Mouse (Mus musculus): ENCODE measurements at regions not wholly inside any gene's neighbourhood (a gene's known extent, or its start where the extent isn't known, plus 50 kb on each side); places are given as distances from the start of the nearest gene placed in this dataset.
A peak's percentile ranks its signal among the peaks of the same experiment; 100 is the strongest.

DNA sequence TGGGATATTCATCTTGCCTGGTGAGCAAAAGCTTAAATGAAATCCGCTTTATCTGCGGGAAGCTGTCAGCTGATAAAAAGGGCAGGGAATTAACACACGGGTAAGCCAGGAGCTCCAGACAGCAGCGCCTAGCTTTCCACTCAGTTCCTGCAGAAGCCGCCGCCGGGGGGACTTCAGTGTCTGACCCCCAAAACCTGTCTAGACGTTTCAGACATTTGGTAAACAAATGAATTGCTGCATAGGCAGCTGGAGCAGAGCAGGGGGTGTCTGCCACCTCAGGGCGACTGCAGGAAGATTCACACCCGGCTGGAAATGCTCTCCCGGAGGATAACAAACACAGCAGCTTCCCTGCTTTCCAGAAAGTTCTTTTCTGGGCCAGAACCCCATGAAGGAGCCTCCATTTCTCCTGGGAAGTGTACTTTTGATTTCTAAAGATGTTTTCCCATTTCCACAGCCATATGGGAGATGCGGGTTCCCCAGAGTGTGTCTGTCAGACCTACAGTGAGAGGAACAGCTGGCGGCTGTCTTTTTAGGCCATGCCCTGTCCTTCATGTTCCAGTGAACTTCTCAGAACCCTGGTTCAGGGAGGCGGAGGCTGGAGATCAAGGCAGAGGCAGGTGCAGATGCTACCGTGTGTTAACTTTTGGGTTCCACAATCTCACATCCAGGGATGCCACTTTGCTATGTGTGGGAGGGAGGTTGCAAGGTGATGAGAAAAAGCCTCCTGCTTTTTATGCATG is 58.7 kb upstream of the Pmepa1 start:
- DNase-seq (ENCODE audit: low read depth, low spot score): no peak

DNA sequence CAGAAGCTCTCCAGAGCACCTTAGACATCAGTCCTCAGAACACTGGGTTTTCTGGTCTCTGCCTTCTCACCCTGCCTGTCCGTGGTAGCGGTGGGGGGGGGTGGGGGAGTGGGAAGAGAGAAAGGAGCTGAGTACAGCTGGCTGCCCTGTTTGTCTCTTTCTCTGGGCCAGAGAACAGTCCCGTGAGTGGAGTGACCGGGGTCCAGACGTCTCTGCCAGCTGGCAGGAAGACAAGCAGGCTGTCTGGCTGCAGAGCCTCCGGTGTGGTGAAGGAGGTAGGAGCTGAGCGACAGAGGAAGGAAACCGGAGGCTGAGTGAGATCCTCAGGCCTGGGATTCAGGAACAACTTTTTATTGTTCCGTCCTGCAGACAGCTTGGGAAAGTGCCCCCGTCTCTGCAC is 59.5 kb upstream of the Pmepa1 start:
- no peak for DNase-seq (ENCODE audit: low read depth, low spot score)

DNA sequence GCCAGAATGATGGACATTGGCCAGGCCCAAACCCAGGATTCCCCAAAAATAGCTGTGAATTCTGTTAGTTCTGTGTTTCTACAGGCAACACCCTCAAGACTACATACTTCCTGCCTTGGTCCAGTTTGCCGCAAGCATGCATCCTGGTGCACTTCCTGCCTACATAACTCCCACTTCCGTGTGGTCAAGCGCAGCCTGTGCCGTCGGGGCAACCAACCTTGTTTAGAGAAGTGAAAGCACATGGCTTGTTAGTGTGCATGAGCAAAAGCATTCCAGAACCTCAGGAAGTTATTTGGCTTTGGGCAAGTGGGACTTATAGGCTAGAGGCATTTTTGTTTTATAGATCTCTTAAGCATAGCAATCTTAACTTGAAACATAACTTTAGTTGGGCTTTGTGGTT is 61.3 kb upstream of the Pmepa1 start:
- peak; percentile 50 for DNase-seq (ENCODE audit: low read depth, low spot score)

DNA sequence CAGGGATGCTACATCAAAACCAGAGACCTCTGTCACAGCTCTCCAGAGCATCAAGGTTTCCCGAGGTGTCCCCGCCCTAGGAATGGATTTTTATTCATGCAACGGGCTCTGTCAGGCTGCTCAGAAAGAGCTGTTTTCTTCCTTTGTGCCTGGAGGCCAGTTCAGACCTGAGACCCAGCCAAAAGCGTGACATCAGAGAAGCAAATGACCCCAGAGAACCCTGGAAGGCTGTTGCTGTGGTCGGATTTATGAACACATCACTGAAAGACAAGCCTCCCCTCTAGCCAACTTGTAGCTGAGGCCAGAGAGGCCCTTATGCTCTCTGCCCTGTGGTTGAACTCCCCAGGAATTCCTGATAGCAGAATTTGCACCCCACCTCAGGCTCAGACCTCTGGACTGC is 62.3 kb upstream of the Pmepa1 start:
- no peak for DNase-seq (ENCODE audit: low read depth, low spot score)

DNA sequence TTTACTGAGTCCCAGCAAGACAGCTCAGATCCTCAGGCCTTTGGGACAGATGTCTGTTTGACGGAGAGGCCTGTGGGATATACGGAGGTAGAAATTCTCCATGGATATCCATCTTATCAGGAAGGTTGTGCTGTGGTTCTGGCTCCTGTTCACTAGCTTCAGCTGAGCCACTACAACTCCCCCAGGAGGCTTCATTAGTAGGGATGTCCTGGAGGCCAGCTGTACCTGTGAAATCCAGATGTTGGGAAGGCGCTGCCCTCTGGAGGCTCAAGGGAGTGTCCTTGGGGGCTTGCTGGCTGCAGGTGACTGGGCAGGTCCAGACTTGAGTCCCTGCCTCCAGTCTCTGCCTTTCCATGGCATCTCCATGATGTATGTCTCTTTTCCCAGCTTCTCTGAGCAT is 62.9 kb upstream of the Pmepa1 start:
- DNase-seq (ENCODE audit: low read depth, low spot score): no peak

DNA sequence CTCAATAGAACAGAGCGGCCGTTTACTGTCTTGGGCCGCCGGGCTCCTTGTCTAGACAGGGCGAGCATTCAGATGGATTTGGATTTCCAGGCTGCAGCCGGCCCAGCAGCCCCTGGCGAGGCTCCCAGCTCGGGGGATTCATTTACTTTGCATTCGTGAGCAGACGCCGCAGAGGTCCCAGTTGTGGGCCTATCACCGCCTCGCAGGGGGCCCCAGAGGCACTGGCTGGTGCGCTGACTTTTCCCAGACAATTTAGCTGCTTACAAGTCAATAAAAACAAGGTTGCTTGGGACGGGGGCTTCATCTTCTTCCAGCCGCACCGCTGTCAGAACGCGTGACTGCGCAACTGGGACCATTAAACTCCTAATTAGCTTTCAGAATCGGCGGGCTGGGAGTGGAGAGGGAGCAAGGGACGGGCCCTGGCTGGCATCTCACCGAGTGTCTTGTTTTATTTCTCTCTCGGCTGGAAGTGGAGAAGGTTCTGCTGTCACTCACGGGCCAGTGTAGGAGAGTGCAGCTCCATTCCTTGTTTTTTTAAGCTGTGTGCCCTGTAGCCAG is 63.8 kb upstream of the Pmepa1 start:
- no peak for DNase-seq (ENCODE audit: low read depth, low spot score)

DNA sequence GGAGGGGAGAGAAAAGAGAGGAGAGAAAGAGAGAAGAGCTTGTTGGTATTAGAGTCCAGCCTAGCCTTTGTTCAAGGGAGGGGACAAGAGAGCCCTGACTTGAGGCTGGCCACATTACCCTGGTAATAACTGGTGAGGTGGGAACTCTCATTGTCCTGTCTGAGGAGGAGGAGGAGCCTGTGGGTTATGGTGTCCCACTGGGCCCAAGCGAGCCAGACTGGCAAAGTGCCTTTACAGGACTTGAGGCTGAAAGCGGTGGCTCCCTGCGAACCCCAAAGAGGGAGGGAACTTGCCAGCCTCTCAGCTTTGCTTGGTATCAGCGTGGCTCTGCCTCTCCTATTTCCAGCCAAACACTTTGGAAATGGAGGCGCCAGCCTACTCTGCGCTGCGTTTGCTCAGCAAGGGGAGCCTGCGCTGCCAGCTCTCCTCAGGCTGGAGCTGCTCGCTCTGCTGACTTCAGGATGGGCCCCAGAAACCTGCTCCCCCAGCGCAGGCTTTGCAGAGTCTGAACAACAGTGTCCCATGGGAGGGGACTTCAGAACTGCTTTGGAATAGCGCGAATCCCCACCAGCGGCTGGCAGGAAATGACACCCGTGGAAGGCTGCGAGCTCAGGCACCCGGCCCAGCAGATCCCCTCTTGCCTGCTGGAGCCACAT is 66.4 kb upstream of the Pmepa1 start:
- DNase-seq (ENCODE audit: low read depth, low spot score): no peak

DNA sequence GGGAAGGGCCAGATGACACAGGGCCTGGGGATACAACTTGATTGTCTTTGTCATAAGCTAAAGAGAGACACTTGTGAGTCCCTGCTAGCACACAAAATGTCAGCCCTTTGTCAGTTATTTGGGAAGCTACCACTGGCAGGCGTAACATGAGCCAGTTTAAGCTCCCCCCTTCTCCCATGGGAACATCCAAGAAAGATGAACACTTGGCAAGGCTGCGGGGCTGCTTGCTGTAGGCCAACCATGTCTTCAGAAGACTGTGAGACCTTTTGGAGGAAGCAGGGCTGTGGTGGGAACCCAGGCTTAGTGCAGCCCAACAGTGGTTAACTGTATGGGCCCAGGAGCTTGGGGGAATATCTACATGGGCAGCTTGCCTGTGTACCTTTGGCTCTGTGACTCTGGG is 67.3 kb upstream of the Pmepa1 start:
- DNase-seq (ENCODE audit: low read depth, low spot score): no peak

DNA sequence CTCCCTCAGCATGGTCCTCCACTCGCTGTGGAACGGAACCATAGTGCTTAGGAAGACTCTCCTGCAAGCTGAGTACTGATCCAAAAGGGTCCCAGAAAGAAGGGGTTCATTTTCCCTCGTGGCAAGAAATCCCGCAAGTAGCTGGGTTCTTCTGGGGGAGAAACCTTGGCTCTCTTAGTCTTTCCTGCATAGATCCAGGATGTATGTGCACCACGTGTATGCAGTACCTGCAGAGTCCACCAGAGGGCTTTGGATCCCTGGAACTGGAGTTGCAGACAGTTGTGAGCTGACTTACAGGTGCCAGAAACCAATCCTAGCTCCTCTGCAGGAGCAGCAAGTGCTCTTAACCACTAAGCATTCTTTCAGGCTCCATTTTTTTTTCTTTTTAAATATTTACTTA is 67.9 kb upstream of the Pmepa1 start:
- no peak for DNase-seq (ENCODE audit: low read depth, low spot score)

DNA sequence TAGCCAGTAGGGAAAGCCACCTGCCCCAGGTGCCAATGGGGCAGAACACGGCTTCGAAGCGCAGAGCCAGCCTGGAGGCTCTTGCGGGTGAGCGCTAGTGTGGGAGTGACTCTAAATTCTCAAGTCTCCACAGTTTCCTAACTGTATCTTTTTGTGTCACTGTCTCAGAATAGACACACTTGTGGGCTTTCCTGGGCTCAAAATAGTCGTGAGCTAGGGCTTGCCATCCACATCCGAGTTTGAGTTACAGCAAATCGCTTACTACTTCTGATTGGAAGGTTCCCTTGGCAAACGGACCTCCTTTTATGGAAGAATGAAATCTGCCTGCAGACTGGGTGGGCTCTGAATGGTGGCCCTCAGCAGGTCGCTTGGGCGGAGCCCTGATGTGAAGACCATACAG is 71.0 kb upstream of the Pmepa1 start:
- peak; percentile 86 for DNase-seq (ENCODE audit: low read depth, low spot score)

DNA sequence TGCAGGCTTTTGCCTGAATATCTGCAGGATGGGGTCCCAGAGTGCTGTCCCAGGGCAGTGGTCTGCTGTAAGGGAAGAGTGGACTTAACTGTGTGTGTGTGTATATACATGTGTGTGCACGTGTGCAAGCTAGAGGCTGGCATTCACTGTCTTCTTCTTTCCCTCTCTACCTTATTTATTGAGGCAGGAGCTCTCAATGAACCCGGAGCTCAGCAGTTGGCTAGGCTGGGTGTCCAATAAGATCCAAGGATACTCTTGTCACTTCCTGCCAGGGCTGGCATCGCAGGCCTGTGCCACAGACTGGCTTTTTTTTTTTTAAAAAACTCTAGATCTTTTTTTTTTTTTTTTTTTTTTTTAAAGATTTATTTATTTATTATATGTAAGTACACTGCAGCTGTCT is 72.4 kb upstream of the Pmepa1 start:
- DNase-seq (ENCODE audit: low read depth, low spot score): no peak

DNA sequence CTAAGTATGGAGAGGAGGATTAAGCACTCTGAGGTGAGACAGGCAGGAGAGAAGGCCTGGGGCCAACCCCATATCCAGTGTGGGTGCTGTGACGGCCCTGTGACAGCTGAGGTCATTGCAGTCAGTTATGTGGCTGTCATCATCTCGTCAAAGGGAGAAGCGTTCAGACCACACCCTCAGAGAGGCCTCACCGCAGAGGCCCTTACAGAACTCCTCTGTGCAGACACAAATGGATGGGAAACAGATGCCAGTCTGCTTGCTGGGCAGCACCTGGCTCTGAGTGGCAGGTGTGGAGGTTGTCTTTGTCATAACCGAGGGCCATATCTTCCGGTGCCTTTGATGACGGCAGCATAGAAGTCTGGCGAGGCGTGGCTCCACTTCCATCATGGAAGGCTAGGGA is 73.2 kb upstream of the Pmepa1 start:
- DNase-seq (ENCODE audit: low read depth, low spot score): no peak

DNA sequence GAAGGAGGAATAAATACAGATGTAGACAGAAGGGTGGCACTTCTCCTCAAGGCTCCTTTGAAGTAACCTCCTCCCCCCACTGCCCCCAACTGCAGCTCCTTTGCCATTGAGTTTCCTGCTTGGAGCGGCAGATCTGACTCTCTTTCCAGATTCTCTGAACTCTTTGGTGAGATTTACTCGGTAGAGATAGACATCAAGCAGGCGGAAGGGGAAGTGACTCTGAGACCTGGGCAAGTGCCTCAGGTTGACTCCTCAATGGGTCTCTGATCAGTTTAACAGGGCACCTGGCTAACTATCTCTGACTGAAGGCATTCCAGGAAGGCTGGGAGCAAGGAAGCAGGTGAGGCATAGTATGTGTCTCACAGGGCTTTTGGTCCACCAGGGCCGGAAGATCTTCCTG is 73.6 kb upstream of the Pmepa1 start:
- no peak for DNase-seq (ENCODE audit: low read depth, low spot score)

DNA sequence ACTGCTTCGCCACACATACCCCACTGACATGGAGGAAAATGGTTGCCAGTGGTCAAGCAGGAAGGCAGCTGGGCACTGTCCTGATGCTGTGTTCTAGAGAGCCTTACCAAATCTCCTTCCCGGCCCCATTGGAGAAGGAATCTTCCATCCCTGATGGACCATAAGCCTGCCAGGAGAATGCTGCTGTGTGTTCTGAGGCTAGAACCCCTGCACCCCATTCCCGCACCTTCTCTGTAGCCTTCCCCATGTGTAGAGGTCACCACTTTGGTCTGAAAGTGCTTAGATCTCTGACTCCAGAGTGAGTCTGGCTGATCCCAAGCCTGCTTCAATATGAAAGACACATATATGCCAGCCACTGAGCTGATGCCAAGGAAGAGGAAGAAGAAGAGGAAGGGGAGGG is 74.1 kb upstream of the Pmepa1 start:
- DNase-seq (ENCODE audit: low read depth, low spot score): no peak

DNA sequence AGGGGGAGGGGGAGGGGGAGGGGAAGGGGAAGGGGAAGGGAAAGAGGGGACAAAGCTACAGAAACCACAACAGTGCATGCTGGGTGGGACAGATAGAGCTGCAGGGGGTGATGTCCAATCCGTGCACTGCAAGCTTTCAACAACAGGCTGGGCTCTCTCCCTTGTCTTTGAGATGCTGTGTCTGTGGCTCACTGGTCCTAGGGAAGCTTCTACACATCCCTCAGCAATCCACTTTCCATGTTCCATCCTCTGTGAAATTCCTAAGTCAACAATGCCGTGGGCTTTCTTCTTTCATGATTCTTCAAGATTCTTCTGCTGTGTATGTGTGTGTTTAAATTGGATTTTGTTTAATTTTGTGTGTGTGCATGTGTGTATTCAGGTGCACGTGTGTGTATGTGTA is 74.5 kb upstream of the Pmepa1 start:
- DNase-seq (ENCODE audit: low read depth, low spot score): no peak

DNA sequence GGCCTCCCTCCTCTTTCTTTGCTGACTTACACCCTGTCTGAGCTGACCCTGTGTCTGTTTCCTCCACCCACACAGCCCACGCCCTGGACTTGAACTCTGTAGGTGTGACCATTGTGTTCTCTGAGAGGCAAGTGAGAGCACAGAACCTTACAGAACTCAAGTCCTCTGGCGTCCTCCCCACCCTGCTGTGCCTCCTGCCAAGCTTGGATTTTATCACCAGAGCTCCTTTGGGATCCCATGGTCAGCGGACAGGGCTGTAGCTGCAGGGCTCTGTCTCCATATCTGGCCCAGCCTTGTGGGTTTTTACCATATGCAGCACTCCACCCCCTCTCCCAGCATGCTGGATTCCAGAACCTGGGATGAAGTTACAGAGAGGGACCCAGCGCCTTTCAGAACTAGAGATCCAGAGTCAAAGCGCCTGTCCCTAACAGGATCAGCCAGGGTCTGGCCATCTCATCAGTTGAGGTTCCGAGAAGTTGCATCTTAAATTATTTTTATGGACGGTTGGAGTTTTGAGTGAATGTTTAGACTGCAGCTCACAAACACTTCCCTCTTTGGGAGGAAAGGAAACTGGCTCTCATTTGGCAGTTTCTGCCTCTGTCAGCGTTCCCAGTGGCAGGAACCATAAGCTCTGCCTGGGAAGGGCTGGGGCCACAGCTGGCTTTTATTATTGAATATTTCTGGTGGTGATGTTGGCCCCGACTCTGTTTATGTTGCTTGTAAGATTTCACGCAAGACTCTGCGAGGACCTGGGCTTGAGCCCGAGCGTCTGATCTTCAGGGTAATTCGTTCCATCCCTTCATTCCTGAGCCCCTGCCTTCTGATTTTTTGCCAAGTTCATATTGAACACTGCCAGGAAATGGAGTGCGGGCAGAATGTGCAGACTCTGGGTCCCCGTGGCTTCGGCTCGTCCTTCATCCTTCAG is 75.8 kb upstream of the Pmepa1 start:
- no peak for DNase-seq (ENCODE audit: low read depth, low spot score)

DNA sequence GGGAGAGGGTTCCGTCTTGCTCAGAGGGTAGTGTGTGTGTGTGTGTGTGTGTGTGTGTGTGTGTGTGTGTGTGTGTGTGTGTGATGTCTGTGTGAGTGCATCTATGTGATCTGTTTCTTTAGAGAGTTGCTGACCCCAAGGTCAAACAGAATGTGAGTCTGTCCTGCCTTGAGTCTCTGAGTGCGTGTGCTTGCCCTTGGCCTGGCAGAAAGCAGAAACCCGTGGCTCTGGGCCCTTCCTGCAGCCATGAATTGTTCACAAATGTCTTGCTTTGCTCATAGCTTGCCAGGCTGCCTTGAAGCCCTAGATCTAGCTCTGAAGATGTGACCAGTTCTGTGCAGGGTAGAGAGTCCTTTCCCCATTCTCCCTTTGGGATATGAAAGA is 76.4 kb upstream of the Pmepa1 start:
- no peak for DNase-seq (ENCODE audit: low read depth, low spot score)

DNA sequence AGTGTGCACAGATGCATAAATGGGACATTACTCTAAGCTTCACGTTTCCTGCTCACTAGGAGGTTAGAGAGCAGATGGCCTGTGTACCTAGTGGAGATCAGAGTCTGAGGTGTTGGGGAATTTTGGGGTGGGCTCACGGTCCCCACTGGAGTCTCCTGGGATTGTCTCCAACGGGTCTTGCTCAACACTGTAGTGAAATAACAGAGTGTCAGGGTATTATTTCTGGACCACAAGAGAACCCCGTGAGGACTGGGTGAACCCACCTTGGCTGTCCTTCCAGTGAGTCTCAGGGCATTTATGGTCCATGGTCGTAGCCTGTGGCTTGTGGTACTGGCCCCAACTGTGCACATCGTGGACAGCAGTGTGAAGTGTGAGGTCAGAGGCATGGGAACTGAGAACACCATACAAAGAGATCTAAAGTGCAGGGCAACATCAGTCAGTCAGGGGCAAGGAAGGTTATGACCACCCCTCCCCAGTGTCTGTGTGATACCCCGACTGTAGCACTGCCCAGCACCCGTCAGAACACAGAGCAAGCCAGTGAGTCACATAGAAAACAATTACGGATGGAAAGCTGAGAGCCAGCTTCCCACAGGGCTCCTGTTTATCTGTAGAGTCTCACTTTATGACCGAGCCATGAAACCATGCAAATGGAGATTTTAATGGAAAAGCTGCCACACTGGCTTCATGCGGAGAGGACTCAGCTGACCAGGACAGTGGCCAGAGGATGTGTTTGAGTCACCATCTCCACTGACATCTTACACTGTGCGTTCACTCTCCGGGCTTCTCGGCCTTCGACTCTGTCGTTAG is 77.3 kb upstream of the Pmepa1 start:
- no peak for DNase-seq (ENCODE audit: low read depth, low spot score)

DNA sequence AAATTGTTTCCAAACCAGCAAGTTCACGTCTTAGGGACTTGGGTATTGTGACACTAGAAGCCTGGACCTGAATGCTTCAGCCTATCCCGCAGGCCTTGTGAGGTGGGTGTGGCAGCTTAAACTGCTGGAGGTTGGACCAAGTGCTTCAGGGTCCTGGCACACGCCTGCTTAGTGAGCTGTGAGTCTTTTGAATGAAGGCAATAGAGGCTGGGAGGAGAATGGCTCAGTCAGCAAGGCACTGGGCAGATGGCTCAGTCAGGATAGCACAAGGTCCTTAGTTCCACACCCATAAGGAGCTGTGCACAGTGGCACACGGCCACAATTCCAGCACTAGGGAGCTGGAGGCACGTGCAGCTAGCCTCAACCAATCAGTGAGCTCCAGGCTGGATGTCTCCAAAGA is 80.5 kb upstream of the Pmepa1 start:
- no peak for DNase-seq (ENCODE audit: low read depth, low spot score)

DNA sequence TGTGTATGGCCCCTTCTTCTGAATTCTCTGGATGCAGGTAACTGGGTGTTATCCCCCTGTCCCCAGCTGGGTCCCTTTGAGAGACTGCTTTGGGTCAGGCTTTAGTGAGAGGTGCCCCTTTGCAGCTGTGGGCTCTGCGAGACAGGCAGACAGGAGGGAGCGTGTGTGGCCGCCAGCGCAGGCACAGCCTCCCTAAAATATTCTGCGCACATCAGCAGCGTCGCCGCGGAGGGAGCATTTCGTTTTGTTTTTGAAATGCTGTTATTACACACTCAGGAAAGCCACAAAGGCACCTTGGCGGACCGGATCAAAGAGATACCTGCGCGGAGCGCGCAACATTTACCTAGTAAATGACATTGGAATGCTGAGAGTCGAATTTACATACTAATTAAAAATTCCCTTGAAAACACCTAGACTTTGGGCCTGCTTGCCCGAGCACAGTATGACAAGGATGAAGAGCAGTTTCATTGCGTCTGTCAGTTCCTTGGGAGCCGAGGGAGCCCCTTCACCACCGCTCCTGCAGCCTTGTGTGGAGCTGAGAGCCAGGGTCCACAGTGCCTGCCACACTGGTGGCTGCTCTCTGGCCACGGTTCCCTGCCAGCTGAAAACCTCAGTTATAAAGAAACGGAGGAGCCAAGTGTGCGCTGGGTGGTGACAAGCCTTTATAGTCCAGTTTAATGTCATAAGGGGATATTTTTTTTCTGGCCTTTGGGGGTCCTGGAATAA is 89.3 kb upstream of the Pmepa1 start:
- DNase-seq (ENCODE audit: low read depth, low spot score): no peak

DNA sequence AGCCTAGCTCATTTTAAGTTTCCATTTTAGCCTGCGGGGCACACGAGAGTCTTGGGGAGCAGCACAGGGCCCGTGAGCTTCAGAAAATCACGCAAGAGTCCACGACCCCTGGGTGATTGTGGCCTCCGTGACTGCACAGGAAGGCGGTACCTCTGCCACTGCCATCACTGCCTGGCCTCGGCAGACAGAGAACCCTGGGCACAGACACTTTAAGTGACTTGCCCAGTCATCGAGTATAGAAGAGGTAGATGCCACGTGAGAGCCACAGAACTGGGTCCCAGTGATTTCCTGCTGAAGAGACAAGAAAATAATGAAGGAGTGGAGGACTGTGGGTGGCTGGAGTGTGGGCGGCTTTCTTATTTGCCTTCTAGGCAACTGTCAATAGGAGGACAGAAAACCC is 90.4 kb upstream of the Pmepa1 start:
- no peak for DNase-seq (ENCODE audit: low read depth, low spot score)
